Mouse (Mus musculus): ENCODE measurements around the gene 6030458C11Rik. TPM values are rescaled to one million over a fixed set of nuclear protein-coding genes. Genes with fewer than 3 reads are reported as not detected.

The 6030458C11Rik gene
- 9.7 to 11.0 TPM (median 10.4 TPM) in 4 replicates for total RNA-seq (2023; ENCODE audit: inconsistent age)

GRCm38 (mm10) chr15:12824197-12824952 lies at the start of gene 6030458C11Rik, which contains the start of gene Drosha:
Gene 6030458C11Rik (minus strand): TSS chr15:12824649.
Gene Drosha (plus strand): TSS chr15:12824815.

Other genes with a start within 250 kb of the 6030458C11Rik start
- 21.9 to 26.7 TPM (median 25.4 TPM) in 4 replicates for gene Pdzd2, start 84.7 kb downstream of the 6030458C11Rik start, total RNA-seq (2023; ENCODE audit: inconsistent age)
- 20.2 to 25.1 TPM (median 22.8 TPM) in 4 replicates for gene Drosha, start 166 bp upstream of the 6030458C11Rik start, total RNA-seq (2023; ENCODE audit: inconsistent age)